Mouse (Mus musculus) frontal cortex, postnatal 25 days (tissue): ENCODE measurements around the gene Rpp25l.
"Not testable (repeated sequence)": the region's sequence is repeated elsewhere in the genome, so short reads cannot be mapped to it uniquely, and the experiment has no call there.

ENCODE experiments used
- DNase-seq, 2 experiments: peaks; one replicate each; pipeline ENCODE4 v3.0.0; 2022; ENCODE audit warnings: low spot score in 2 of 2

Rpp25l gene

GRCm38 (mm10) chr4:41737602-41738255 lies 24.4 kb upstream of the Rpp25l start:
- DNase-seq: peak; percentile 65 to 74

DNA sequence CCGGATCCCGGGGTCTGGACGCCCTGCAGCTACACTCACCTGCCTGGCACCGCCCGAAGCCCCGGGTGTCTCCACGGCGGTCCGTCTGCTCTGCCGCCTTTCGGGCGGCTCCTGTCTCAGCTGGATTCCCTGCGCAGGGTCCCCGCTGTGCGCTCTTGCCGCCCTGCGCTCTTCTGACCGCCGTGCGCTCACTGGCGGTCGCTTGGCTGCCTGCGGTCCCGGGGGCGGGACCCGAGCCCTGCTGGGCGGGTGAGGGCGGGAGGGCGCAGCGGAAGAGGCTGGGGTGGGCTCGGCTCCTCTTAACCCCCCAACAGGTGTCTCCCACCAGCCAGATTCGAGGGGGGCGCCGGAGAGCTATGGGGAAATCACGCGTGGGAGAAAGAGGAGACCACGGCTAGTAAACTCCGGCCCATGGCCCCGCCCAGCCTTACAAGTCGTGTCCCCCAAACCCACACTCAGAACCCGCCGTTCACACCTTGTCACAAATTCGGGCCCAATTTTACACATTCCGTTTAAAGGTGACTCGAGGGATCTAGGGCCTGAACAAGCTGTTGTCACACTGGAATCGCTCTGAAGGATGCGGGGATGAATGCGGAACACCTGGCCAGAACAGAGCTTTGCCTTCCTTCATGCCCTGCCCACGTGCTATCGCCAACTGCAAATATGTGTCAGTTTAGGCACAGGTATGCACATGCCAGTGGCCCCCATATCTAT lies 17.9 kb upstream of the Rpp25l start, which contains the start of gene Arid3c:
Gene Arid3c (minus strand): TSS at position 91 of the 714 bp plus-strand sequence.
- no peak for DNase-seq

GRCm38 (mm10) chr4:41726826-41727621 lies 13.7 kb upstream of the Rpp25l start:
- DNase-seq: no peak

DNA sequence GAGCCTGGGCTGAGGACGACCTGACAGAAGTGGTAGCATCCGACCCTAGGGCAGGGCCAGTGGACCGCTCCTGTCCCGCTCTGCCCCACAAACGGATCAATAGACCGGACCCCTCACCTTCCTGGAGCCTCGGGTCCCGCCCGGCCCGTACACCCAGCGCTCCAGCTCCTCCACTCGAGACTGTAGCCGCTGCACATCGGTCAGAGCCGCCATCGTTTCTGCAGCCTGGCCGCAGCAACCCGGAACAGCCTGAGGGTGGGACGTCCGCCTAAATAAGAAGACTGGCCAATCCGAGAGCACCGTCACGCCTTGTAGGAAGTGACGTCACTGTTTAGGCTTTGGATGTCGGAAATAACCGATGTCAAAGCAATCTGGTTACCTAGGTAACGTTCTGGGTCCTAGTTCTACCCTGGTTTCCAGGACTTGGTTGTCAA lies 9.6 kb upstream of the Rpp25l start, which contains the start of gene Dctn3:
Gene Dctn3 (minus strand): TSS at position 253 of the 434 bp plus-strand sequence.
- DNase-seq: peak; percentile 70 to 84

DNA sequence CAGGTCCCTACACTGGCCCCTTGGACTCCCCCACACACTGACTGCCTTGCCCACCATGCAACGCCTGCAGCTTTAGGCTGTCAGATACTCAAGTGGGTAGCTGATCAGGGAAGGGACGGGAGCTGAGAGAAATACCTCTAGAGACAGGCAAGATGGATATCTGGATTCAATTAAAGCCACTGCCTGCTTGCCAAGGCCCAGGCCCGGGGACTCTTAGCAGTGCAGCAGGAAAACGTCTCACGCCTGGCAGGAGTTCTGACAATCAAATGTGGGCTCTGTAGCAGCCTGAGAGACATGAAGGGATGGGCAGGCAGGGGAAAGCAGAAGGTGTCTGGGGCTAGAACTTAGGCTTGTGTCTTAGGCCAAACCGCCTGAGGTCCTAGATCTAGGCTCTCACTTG lies 3.5 kb upstream of the Rpp25l start:
- DNase-seq: no peak

- no peak for DNase-seq
Measured at GRCm38 (mm10) chr4:41715596-41715995, 2.3 kb upstream of the Rpp25l start.

DNA sequence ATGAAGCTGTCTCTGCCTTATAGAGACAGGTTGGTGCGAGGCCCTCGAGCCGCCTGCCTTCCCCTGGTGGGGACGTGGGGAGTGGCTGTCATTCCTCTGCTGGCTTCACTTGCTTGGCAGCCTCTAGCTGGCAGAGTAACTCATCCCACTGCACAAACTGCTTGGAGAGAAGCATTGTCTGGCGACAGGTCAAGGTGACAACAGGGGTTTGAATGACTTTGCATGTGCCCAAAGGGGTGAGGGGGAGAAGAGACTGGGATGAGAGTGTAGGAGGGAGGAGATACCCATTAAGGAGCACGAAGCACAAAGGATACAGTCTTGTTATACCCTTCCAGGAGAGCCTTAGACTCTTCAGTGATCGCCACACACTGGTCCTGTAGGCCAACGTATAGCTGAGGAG lies 1.7 kb upstream of the Rpp25l start:
- no peak for DNase-seq

- no peak for DNase-seq
Measured at GRCm38 (mm10) chr4:41714276-41714675, 942 bp upstream of the Rpp25l start.

DNA sequence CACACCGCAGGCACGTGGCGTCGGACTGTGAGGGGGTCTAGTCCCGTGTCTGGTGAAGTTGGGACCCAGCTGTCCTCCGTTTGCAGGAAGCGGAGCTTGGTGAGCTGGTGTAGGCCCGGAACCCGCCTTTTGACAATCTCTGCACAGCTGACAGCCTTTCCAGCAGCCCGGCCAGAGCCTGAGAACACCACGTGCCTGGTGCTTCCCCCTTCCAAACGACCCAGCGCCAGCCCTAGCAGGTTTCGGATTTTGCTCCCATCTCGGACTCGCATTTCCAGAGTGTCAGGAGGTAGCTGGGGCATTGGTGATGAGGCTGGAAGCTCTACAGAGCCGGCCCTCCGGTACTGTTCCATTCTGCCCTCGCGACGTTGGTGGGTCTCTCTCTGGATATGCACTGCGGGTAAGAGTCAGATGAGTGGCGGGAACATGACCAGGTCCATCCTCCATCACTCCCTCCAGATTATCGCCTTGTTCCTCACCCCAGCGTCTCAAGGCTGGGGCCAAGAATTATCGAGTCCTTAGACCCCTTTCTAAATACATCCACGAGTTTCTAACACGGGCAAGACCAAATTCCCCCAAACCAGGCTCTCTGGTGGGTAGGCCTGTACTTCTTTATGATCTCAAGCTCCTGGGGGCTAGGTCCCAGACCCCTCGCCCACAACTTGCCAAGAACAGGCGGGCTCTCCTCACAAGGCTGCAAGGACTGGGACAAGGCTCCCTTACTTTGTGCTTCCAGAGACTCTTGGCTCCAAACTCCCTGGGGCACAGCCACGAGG lies 725 bp downstream of the Rpp25l start:
- no peak for DNase-seq

- no peak for DNase-seq
Measured at GRCm38 (mm10) chr4:41711705-41712375, 1.5 kb downstream of the Rpp25l start.

- no peak for DNase-seq
Measured at GRCm38 (mm10) chr4:41710229-41710628, 3.1 kb downstream of the Rpp25l start.

DNA sequence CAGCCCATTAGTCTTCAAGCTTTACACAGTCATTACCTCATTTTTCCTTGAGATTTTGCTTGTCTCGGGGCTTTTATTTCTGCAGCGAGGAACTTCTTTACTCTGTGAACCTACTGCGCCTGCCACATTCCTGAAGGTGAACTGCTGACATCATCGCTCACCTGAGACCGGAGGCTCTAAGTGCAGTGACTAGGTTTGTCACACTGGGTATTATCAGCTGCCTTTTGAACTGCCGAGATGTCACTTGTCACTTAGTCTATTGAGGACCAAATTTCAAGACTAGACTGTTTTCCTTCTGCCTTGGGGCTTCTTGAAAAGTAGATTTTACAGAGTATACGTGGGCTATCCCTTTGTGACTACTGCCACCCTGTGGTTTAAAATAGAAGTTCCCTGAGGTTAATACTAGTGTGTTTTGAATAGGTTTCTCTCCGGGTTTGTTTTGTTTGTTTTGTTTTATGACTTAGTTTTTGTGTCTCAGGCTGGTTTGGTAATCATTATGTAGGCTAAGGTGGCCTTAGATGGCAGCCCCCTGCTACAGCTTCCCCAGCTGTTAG lies 5.1 kb downstream of the Rpp25l start:
- no peak for DNase-seq

DNA sequence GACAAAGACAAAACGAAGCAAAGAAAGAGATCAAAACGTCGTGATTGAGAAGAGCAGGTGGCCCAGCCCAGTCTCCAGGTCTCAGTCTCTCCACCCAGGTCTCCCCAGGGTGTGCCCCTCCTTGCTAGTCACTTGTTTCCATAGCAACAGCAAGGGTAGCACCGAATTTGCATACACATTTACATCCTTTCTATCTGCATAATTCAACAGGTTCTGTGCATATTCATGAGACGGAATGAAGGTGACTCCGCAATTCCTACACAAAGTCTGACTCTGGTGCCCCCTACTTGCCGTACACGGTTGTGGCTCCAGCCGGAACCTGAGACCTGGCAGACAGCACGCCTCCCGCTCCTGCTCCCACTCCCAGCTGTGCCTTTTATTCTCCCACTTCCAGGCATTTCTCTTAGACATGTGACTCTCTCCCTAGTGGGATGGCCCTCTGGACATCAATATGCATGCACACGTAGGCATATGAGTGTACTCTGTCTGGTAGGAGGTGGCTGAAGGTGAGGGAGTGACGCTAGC lies 6.3 kb downstream of the Rpp25l start:
- peak in 1 of 2 experiments; percentile 69 for DNase-seq

DNA sequence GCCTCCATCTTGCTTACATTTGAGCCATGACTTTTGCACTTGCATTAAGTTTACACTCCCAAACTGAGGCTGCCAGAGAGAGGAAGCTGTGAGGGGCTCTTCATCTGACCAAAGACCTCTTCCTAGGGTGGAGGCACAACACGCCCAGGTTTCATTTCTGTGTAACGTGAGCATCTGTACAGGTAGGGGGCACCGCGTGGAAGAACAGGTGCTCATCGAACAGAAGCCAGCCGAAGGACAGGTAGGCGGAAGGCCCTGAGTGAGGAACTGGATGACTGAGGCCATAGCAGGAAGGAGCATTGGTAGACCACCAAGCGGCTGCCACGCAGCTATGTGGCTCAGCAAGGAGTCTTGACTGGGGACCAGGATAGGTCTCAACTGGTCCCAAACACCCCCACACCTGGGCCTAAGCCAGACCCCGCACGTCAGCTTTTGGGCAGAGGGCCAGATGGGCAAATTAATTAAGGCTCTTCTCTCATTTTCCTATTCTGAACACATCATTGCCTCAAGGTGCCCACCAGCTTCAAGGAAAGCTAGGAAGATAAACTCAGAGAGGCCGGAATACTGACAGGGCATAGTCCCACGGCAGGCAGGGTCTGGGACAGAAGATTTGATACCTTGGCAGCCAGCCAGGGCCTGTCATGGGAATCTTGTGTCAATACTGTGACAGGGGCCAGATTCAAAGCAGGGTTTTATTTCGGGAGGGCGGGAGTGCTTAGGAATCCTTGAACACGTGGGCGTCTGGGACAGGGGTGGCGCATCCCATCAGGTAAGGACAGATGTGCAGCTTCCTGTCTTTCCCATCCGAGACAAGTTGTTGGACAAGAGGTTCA lies 7.2 kb downstream of the Rpp25l start:
- no peak for DNase-seq

- DNase-seq: no peak
Measured at GRCm38 (mm10) chr4:41704651-41705050, 8.7 kb downstream of the Rpp25l start.

GRCm38 (mm10) chr4:41702226-41702625 lies 11.1 kb downstream of the Rpp25l start:
- DNase-seq: not testable (repeated sequence)

DNA sequence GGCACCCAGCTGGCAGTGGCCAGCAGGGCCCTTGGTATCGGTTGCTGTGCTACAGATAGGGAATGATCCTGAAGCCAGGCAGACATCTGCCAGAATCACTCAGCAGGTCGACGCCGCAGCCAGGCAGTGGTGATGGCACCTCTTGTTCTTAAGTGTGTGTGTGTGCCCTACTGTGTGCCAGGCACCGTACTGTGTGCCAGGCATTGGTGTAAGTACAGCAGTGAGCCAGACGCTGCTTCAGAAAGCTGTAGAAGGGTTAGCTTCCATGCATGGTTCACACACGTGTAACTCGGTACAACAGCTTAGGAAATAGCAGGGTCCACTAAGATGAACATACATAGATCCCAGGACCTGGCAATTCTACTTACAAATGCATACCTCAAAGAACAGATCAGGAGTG lies 13.1 kb downstream of the Rpp25l start:
- DNase-seq: not testable (repeated sequence)

DNA sequence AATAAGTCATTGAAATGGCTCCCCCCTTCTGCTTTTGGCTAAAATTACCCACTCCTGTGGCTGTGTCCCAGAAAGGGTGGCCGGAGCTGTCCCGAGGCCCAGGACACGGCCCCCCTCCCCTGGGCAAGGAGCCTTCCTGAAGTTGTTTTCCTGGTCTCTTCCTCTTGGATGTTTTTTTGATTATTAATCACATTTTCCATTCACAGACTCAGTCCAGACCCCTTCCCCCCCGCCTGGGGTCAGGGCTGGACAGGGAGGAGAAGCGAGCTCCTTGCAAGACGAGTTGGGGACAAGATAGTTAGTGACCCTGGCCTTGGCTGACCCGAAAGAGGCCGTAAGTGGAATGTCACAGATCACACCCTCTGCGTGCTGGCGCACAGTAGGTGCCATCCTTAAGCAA lies 13.6 kb downstream of the Rpp25l start, which contains the start of gene Il11ra1:
Gene Il11ra1 (plus strand): TSS at position 207 of the 400 bp plus-strand sequence.
- DNase-seq: not testable (repeated sequence)

DNA sequence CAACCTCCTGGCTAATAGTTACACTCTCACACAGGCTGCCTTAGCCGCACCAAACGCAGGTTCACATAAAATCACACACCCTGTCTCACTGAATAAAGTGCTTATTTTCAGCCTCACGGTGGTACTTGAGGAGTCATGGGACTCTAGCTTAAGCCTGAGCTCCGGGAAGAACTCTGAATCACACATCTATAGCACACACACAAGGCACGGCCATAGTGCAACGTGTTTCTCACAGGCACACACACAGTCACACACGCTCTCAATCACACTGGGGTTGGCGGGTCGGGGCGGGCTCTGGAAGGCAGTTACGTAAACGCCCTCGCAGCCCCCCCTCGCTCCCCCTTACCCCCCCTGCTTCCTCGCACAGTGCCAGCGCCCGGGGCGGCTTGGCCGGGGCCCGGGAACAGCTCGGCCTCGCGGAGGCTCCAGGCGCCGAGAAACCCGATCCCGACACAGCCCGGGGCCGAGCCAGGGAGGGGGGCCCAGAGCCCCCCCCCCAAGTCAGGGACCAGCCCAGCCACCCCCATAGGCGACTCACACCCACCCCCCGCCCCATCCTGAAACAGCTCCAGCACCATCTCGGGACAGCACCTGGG lies 14.8 kb downstream of the Rpp25l start:
- not testable (repeated sequence) for DNase-seq
